Mouse (Mus musculus) MEL (cell line): ENCODE results near the gene Tmem238l. TPM values are rescaled to one million over a fixed set of nuclear protein-coding genes. Genes with fewer than 3 reads are reported as not detected.
A peak's percentile ranks its signal among the peaks of the same experiment; 100 is the strongest.

Source experiments
- DNase-seq: peaks from one replicate; pipeline ENCODE4 v3.0.0; 2011; ENCODE audit warnings: low read depth, low spot score
- H3K27ac ChIP-seq: 2 replicates; pipeline ENCODE4 v1.5.1; 2012; ENCODE audit warnings: low read depth, mild to moderate bottlenecking, control low read depth, low read length, moderate library complexity; ENCODE audit not compliant: control insufficient read depth
- H3K27me3 ChIP-seq, 2 experiments: fragments of 150-350 bp in 1 of 2; sonication (generic) in 1 of 2; 2 replicates each; pipeline ENCODE4 v1.6.1; 2012; ENCODE audit warnings: low read length in 2 of 2, mild to moderate bottlenecking in 2 of 2, improper control_type of control experiment in 1 of 2, moderate library complexity in 1 of 2; ENCODE audit not compliant: insufficient read depth in 2 of 2, control insufficient read depth in 1 of 2
- H3K36me3 ChIP-seq, 2 experiments: 2 replicates each; pipeline ENCODE4 v1.6.1; 2012 to 2014; ENCODE audit warnings: low read length in 2 of 2, improper control_type of control experiment in 1 of 2, inconsistent platforms in 1 of 2, mild to moderate bottlenecking in 1 of 2; ENCODE audit not compliant: insufficient read depth in 2 of 2, control insufficient read depth in 1 of 2
- H3K4me1 ChIP-seq, 2 experiments: fragments of 150-350 bp in 1 of 2; sonication (generic) in 1 of 2; 2 replicates each; pipeline ENCODE4 v1.6.1; 2012; ENCODE audit warnings: low read length in 2 of 2, improper control_type of control experiment in 1 of 2, mild to moderate bottlenecking in 1 of 2; ENCODE audit not compliant: insufficient read depth in 2 of 2, control insufficient read depth in 1 of 2
- H3K4me3 ChIP-seq, 2 experiments: fragments of 150-350 bp in 1 of 2; sonication (generic) in 1 of 2; 2 replicates each; pipeline ENCODE4 v1.5.1; 2012; ENCODE audit warnings: low read depth in 2 of 2, low read length in 2 of 2, mild to moderate bottlenecking in 2 of 2, moderate library complexity in 2 of 2, control low read depth in 1 of 2, improper control_type of control experiment in 1 of 2; ENCODE audit not compliant: control insufficient read depth in 1 of 2, insufficient read depth in 1 of 2
- H3K79me2 ChIP-seq: 2 replicates; pipeline ENCODE4 v1.6.1; 2012; ENCODE audit warnings: mild to moderate bottlenecking, low read length, moderate library complexity; ENCODE audit not compliant: control insufficient read depth, poor library complexity, insufficient read depth
- H3K9ac ChIP-seq: 2 replicates; pipeline ENCODE4 v1.6.1; 2012; ENCODE audit warnings: low read depth, mild to moderate bottlenecking, control low read depth, low read length, moderate library complexity; ENCODE audit not compliant: control insufficient read depth, poor library complexity, severe bottlenecking
- H3K9me3 ChIP-seq: fragments of 150-350 bp; sonication (generic); replicated peaks from 2 replicates; pipeline ENCODE4 v1.6.1; 2012; ENCODE audit warnings: mild to moderate bottlenecking, low read length, improper control_type of control experiment, moderate library complexity; ENCODE audit not compliant: insufficient read depth
- BHLHE40 ChIP-seq: IDR thresholded peaks from 2 replicates; pipeline ENCODE4 v1.6.1; 2012; ENCODE audit warnings: low read depth, mild to moderate bottlenecking, inconsistent platforms, low read length, improper control_type of control experiment, borderline replicate concordance
- CHD2 ChIP-seq: IDR thresholded peaks from 2 replicates; pipeline ENCODE4 v1.6.1; 2011; ENCODE audit warnings: low read length, improper control_type of control experiment
- CTCF ChIP-seq, 3 experiments: IDR thresholded peaks in 2 of 3; conservative IDR thresholded peaks in 1 of 3; 2 replicates each; pipeline ENCODE4 v1.5.1; 2011 to 2012; ENCODE audit warnings: low read length in 3 of 3, low read depth in 2 of 3, mild to moderate bottlenecking in 2 of 3, improper control_type of control experiment in 1 of 3, inconsistent platforms in 1 of 3, mixed read lengths in 1 of 3, moderate library complexity in 1 of 3; ENCODE audit not compliant: control insufficient read depth in 1 of 3, insufficient read depth in 1 of 3, poor library complexity in 1 of 3, severe bottlenecking in 1 of 3
- ETS1 ChIP-seq: IDR thresholded peaks from 2 replicates; pipeline ENCODE4 v1.6.1; 2012; ENCODE audit warnings: low read depth, mild to moderate bottlenecking, inconsistent platforms, low read length, improper control_type of control experiment, moderate library complexity
- GABPA ChIP-seq: IDR thresholded peaks from 2 replicates; pipeline ENCODE4 v1.6.1; 2012; ENCODE audit warnings: low read depth, mild to moderate bottlenecking, inconsistent platforms, low read length, improper control_type of control experiment, moderate library complexity
- GATA1 ChIP-seq: IDR thresholded peaks from 2 replicates; pipeline ENCODE4 v1.6.1; 2011; ENCODE audit warnings: low read depth, low read length, improper control_type of control experiment
- HCFC1 ChIP-seq: IDR thresholded peaks from 2 replicates; pipeline ENCODE4 v1.6.1; 2012; ENCODE audit warnings: low read depth, mild to moderate bottlenecking, inconsistent platforms, low read length, improper control_type of control experiment, moderate library complexity
- MAFK ChIP-seq: IDR thresholded peaks from 2 replicates; pipeline ENCODE4 v1.6.1; 2011; ENCODE audit warnings: low read depth, mild to moderate bottlenecking, low read length, improper control_type of control experiment, borderline replicate concordance
- MEF2A ChIP-seq: IDR thresholded peaks from 2 replicates; pipeline ENCODE4 v1.6.1; 2014; ENCODE audit warnings: low read depth, mild to moderate bottlenecking, inconsistent platforms, low read length, improper control_type of control experiment; ENCODE audit not compliant: poor library complexity, insufficient replicate concordance, severe bottlenecking; ENCODE audit errors: extremely low read depth
- POLR2AphosphoS2 ChIP-seq: IDR thresholded peaks from 2 replicates; pipeline ENCODE4 v1.6.1; 2011; ENCODE audit warnings: low read length, improper control_type of control experiment
- RAD21 ChIP-seq: IDR thresholded peaks from 2 replicates; pipeline ENCODE4 v1.6.1; 2011; ENCODE audit warnings: mild to moderate bottlenecking, low read depth, low read length, improper control_type of control experiment
- RCOR1 ChIP-seq: IDR thresholded peaks from 2 replicates; pipeline ENCODE4 v1.6.1; 2012; ENCODE audit warnings: low read depth, mild to moderate bottlenecking, inconsistent platforms, low read length, improper control_type of control experiment
- SIN3A ChIP-seq: IDR thresholded peaks from 2 replicates; pipeline ENCODE4 v1.6.1; 2012; ENCODE audit warnings: low read length, improper control_type of control experiment, inconsistent platforms
- SMC3 ChIP-seq: IDR thresholded peaks from 2 replicates; pipeline ENCODE4 v1.6.1; 2011; ENCODE audit warnings: low read depth, low read length, improper control_type of control experiment
- TCF12 ChIP-seq: IDR thresholded peaks from 2 replicates; pipeline ENCODE4 v1.6.1; 2014; ENCODE audit warnings: low read depth, mild to moderate bottlenecking, inconsistent platforms, low read length, improper control_type of control experiment, moderate library complexity
- USF2 ChIP-seq, 2 experiments: IDR thresholded peaks; 2 replicates each; pipeline ENCODE4 v1.6.1; 2011 to 2012; ENCODE audit warnings: improper control_type of control experiment in 2 of 2, low read length in 2 of 2, borderline replicate concordance in 1 of 2, inconsistent platforms in 1 of 2, low read depth in 1 of 2, mild to moderate bottlenecking in 1 of 2; ENCODE audit not compliant: insufficient read depth in 1 of 2
- ZKSCAN1 ChIP-seq: IDR thresholded peaks from 2 replicates; pipeline ENCODE4 v1.6.1; 2012; ENCODE audit warnings: low read depth, mild to moderate bottlenecking, inconsistent platforms, low read length, improper control_type of control experiment, moderate library complexity
- ZMIZ1 ChIP-seq: IDR thresholded peaks from 2 replicates; pipeline ENCODE4 v1.6.1; 2012; ENCODE audit warnings: low read depth, mild to moderate bottlenecking, inconsistent platforms, low read length, improper control_type of control experiment, moderate library complexity
- polyA plus RNA-seq, 2 experiments: library from polyadenylated mRNA; stranded (reverse) in 1 of 2; unstranded in 1 of 2; fragments of >175 nt in 1 of 2; fragments of >200 nt in 1 of 2; gene quantifications; 2 replicates each; pipeline versions ENCODE4 v1.2.1 to v1.2.4; 2012; ENCODE audit warnings: low replicate concordance in 2 of 2, low read depth in 1 of 2; ENCODE audit not compliant: insufficient read length in 2 of 2, insufficient read depth in 1 of 2, missing spikeins in 1 of 2
- total RNA-seq: library from RNA; depleted of rRNA; stranded (reverse); fragments of 300-350 nt; gene quantifications from 2 replicates; pipeline ENCODE4 v1.2.3, GENCODE M21; 2012

Gene Tmem238l
- total and polyA plus RNA-seq, 3 experiments = not detected

DNA sequence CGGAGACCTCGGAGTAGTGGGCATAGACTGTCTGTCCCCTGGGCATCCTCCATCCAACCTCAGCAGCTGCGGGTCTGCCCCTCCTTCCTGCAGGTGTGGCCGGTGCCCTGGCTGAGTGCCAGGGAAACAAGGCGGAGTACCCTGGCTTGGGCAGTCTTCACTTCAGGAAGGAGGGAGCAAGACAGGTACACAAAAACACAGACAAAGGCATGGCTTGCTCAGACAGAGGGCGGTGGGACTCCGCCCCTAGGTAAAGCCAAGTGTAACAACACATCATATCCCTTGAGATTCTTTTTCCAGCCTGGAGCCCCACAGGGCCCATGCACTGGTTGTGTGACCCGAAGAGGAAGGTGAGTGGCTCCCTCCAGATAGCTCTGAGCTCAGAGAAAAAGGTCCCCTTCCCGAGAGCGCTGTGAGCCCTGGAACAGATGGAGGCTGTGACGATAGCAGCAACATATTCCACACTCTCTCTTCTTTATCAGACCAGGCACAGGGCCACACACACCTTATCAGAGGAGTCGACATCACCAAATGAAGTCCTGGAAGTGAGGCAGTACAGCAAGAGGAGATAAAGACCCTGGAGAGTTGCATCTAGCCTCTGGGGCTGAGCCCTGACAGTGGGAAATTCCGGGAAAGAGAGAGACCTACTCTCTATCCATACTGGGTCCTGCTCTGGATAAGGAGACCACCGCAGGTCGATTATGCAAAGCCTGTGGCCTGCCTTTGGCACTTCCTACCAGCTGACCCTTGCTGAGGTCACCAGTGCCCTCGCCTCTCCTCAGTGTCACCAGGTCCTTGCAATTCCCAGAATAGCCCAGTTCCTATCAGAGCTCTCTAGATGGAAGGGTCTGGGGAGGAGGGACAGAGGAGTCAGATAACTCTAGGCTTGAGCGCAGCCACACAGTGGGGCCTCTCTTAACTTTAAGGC is 43.6 kb upstream of the Tmem238l start:
- Histone ChIP-seq H3K79me2 (no peaks in the 10 kb centered on the region), H3K36me3 (no peaks in the 10 kb centered on the region), H3K4me1 (no peaks in the 10 kb centered on the region), H3K27me3 (no peaks in the 10 kb centered on the region), H3K9ac (no peak overlapping the region), H3K27ac (no peak overlapping the region), H3K9me3 (no peaks in the 10 kb centered on the region), H3K4me3 (no peak overlapping the region)
- DNase-seq = no peak
- TF ChIP-seq POLR2AphosphoS2 = no peak
- TF ChIP-seq TCF12 = 0 out of 2 replicates have a peak, but pooled peaks have one; percentile 26
- TF ChIP-seq MAFK = no peak
- TF ChIP-seq GATA1 = 0 out of 2 replicates have a peak, but pooled peaks have one; percentile 14
- no peak for TF ChIP-seq GABPA

- Histone ChIP-seq H3K9ac (no peak overlapping the region), H3K27me3 (no peaks in the 10 kb centered on the region), H3K36me3 (no peaks in the 10 kb centered on the region), H3K4me1 (no peaks in the 10 kb centered on the region), H3K9me3 (no peaks in the 10 kb centered on the region), H3K4me3 (no peak overlapping the region), H3K27ac (no peak overlapping the region), H3K79me2 (no peaks in the 10 kb centered on the region)
- no peak for TF ChIP-seq ZMIZ1
- no peak for TF ChIP-seq MEF2A
- no peak for TF ChIP-seq ETS1
- TF ChIP-seq CHD2 = no peak
- peak; percentile 54 for TF ChIP-seq SMC3
- TF ChIP-seq RAD21 = peak; percentile 21; the same call in 1 of the 2 replicates
- peak; percentile 33 to 64 (median 59); a peak in 5 of 6 replicates for TF ChIP-seq CTCF (IDR thresholded peaks at IDR 0.05 in 2 of 3, conservative IDR thresholded peaks at IDR 0.05 in 1 of 3; ENCODE audit: control insufficient read depth in 1 of 3, insufficient read depth in 1 of 3, low read depth in 2 of 3, low read length in 3 of 3, poor library complexity in 1 of 3, severe bottlenecking in 1 of 3)
- DNase-seq = peak; percentile 37
Measured at GRCm38 (mm10) chr11:66914249-66914648, 42.2 kb upstream of the Tmem238l start.

DNA sequence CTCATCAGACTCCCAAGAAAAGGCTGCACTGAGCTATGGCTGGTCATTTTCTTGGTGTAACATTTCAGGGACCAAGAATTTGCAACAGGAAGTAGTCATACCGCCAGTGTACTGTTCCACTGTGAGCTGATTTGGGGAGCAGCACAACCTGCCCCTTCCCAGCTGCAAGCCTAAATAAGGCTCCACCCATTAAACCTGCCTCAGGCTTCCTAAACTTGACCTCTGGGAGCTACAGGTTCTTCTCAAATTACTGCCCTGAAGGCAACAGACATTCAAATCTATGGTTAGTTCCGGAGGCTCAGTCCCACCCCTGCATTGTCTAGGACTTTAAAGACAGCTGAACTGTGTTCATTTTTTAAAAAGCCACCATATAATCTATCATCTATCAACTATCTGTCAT is 36.4 kb upstream of the Tmem238l start:
- Histone ChIP-seq H3K9ac (no peak overlapping the region), H3K4me3 (no peak overlapping the region), H3K27me3 (no peaks in the 10 kb centered on the region), H3K4me1 (no peaks in the 10 kb centered on the region), H3K79me2 (no peaks in the 10 kb centered on the region), H3K9me3 (no peaks in the 10 kb centered on the region), H3K27ac (no peak overlapping the region), H3K36me3 (no peaks in the 10 kb centered on the region)
- TF ChIP-seq SIN3A (no peak), ZKSCAN1 (no peak), RCOR1 (no peak), BHLHE40 (no peak), SMC3 (no peak), HCFC1 (no peak), USF2 (IDR thresholded peaks at IDR 0.05; ENCODE audit: borderline replicate concordance in 1 of 2, insufficient read depth in 1 of 2, low read depth in 1 of 2, low read length in 2 of 2) (no peak), CHD2 (no peak)
- DNase-seq = no peak
